Mouse (Mus musculus) ES-Bruce4 (cell line): ENCODE measurements around the gene Olfm3.

Experiments used
- CTCF ChIP-seq: IDR thresholded peaks from one replicate; pipeline ENCODE4 v1.8.1; 2011; ENCODE audit warnings: low read depth, low read length
- EP300 ChIP-seq: IDR thresholded peaks from 2 replicates; pipeline ENCODE4 v1.6.1; 2011; ENCODE audit warnings: low read depth, low read length; ENCODE audit not compliant: insufficient read depth
- POLR2A ChIP-seq: IDR thresholded peaks from one replicate; pipeline ENCODE4 v1.8.1; 2011; ENCODE audit warnings: low read length; ENCODE audit not compliant: insufficient read depth

GRCm38 (mm10) chr3:114920102-114920501, 16.2 kb downstream of the Olfm3 start:
- TF ChIP-seq CTCF (no peak), POLR2A (no peak), EP300 (no peak)
